Mouse (Mus musculus): ENCODE data around the gene Trak1. TPM values are rescaled to one million over a fixed set of nuclear protein-coding genes. Genes with fewer than 3 reads are reported as not detected.

Trak1 gene
- polyA plus RNA-seq, 1 experiment from 2014 or later = 40.3 TPM

GRCm38 (mm10) chr9:121331878-121332630 lies 34.8 kb downstream of the Trak1 start:
- DNase-seq (ENCODE audit: low spot score) (peak; percentile 90), ATAC-seq (peak; percentile 87)
- Histone ChIP-seq H3K4me2 (ENCODE audit: low read length) (peak overlapping the region; percentile 20; the same call in 1 of the 2 replicates), H3K27me3 (replicated peaks; ENCODE audit: control insufficient read depth, insufficient read depth, low read length) (no peaks in the 10 kb centered on the region), H3K4me3 (ENCODE audit: low read depth, low read length) (no peak overlapping the region), H3K36me3 (ENCODE audit: control insufficient read depth, insufficient read depth, low read length) (peaks cover 4% of the 10 kb centered on the region; the same call in 1 of the 2 replicates), H3K9ac (ENCODE audit: low read length) (peak overlapping the region; percentile 32; the same call in 1 of the 2 replicates), H3K9me3 (replicated peaks; ENCODE audit: control insufficient read depth, low read length) (no peaks in the 10 kb centered on the region), H3K27ac (ENCODE audit: low read depth, low read length) (peak overlapping the region; percentile 93), H3K4me1 (ENCODE audit: control insufficient read depth, insufficient read depth, low read length) (peaks cover 40% of the 10 kb centered on the region)
- 0% methylated on average over 8 of the region's 8 CpGs for WGBS

GRCm38 (mm10) chr9:121333559-121333958 lies 36.3 kb downstream of the Trak1 start:
- Histone ChIP-seq H3K4me3 (ENCODE audit: low read depth, low read length) (no peak overlapping the region), H3K9me3 (replicated peaks; ENCODE audit: control insufficient read depth, low read length) (no peaks in the 10 kb centered on the region), H3K4me1 (ENCODE audit: control insufficient read depth, insufficient read depth, low read length) (peaks cover 49% of the 10 kb centered on the region), H3K9ac (ENCODE audit: low read length) (peak overlapping the region; percentile 40), H3K36me3 (ENCODE audit: control insufficient read depth, insufficient read depth, low read length) (peaks cover 1% of the 10 kb centered on the region; the same call in 1 of the 2 replicates), H3K27me3 (replicated peaks; ENCODE audit: control insufficient read depth, insufficient read depth, low read length) (no peaks in the 10 kb centered on the region), H3K27ac (ENCODE audit: low read depth, low read length) (peak overlapping the region; percentile 93), H3K4me2 (ENCODE audit: low read length) (no peak overlapping the region)
- ATAC-seq = no peak
- no peak for DNase-seq (ENCODE audit: low spot score)
- WGBS = 63% methylated on average over 5 of the region's 5 CpGs

GRCm38 (mm10) chr9:121334311-121334851 lies 37.1 kb downstream of the Trak1 start:
- Histone ChIP-seq H3K9ac (ENCODE audit: low read length) (0 out of 2 replicates have a peak overlapping the region, but pooled peaks have one; percentile 14), H3K4me2 (ENCODE audit: low read length) (no peak overlapping the region), H3K27me3 (replicated peaks; ENCODE audit: control insufficient read depth, insufficient read depth, low read length) (no peaks in the 10 kb centered on the region), H3K9me3 (replicated peaks; ENCODE audit: control insufficient read depth, low read length) (no peaks in the 10 kb centered on the region), H3K36me3 (ENCODE audit: control insufficient read depth, insufficient read depth, low read length) (no peaks in the 10 kb centered on the region), H3K4me1 (ENCODE audit: control insufficient read depth, insufficient read depth, low read length) (peaks cover 49% of the 10 kb centered on the region), H3K27ac (ENCODE audit: low read depth, low read length) (peak overlapping the region; percentile 93), H3K4me3 (ENCODE audit: low read depth, low read length) (no peak overlapping the region)
- ATAC-seq (no peak), DNase-seq (ENCODE audit: low spot score) (peak; percentile 62)
- WGBS = 13% methylated on average over 8 of the region's 8 CpGs

- no peak overlapping the region for H3K9ac ChIP-seq (ENCODE audit: low read length)
- 61% methylated on average over 7 of the region's 7 CpGs for WGBS
- H3K27ac ChIP-seq (ENCODE audit: low read depth, low read length) = no peak overlapping the region
- ATAC-seq (no peak), DNase-seq (ENCODE audit: low spot score) (no peak)
- H3K36me3 ChIP-seq (ENCODE audit: control insufficient read depth, insufficient read depth, low read length) = no peaks in the 10 kb centered on the region
- no peaks in the 10 kb centered on the region for H3K27me3 ChIP-seq (replicated peaks; ENCODE audit: control insufficient read depth, insufficient read depth, low read length)
- H3K4me1 ChIP-seq (ENCODE audit: control insufficient read depth, insufficient read depth, low read length) = peaks cover 49% of the 10 kb centered on the region
- H3K4me2 ChIP-seq (ENCODE audit: low read length) = no peak overlapping the region
- H3K4me3 ChIP-seq (ENCODE audit: low read depth, low read length) = no peak overlapping the region
- no peaks in the 10 kb centered on the region for H3K9me3 ChIP-seq (replicated peaks; ENCODE audit: control insufficient read depth, low read length)
These were observed 38.3 kb downstream of the Trak1 start for GRCm38 (mm10) chr9:121335568-121335967.

GRCm38 (mm10) chr9:121336324-121336946 lies 39.1 kb downstream of the Trak1 start:
- H3K36me3 ChIP-seq (ENCODE audit: control insufficient read depth, insufficient read depth, low read length) = no peaks in the 10 kb centered on the region
- no peaks in the 10 kb centered on the region for H3K9me3 ChIP-seq (replicated peaks; ENCODE audit: control insufficient read depth, low read length)
- ATAC-seq (no peak), DNase-seq (ENCODE audit: low spot score) (no peak)
- H3K4me3 ChIP-seq (ENCODE audit: low read depth, low read length) = no peak overlapping the region
- no peaks in the 10 kb centered on the region for H3K27me3 ChIP-seq (replicated peaks; ENCODE audit: control insufficient read depth, insufficient read depth, low read length)
- H3K4me1 ChIP-seq (ENCODE audit: control insufficient read depth, insufficient read depth, low read length) = peaks cover 46% of the 10 kb centered on the region
- 94% methylated on average over 15 of the region's 15 CpGs for WGBS
- H3K27ac ChIP-seq (ENCODE audit: low read depth, low read length) = no peak overlapping the region
- H3K9ac ChIP-seq (ENCODE audit: low read length) = no peak overlapping the region
- H3K4me2 ChIP-seq (ENCODE audit: low read length) = no peak overlapping the region

GRCm38 (mm10) chr9:121337216-121337937 lies 40.1 kb downstream of the Trak1 start:
- H3K9me3 ChIP-seq (replicated peaks; ENCODE audit: control insufficient read depth, low read length) = no peaks in the 10 kb centered on the region
- H3K4me3 ChIP-seq (ENCODE audit: low read depth, low read length) = no peak overlapping the region
- no peak overlapping the region for H3K9ac ChIP-seq (ENCODE audit: low read length)
- ATAC-seq (no peak), DNase-seq (ENCODE audit: low spot score) (peak; percentile 52)
- H3K4me1 ChIP-seq (ENCODE audit: control insufficient read depth, insufficient read depth, low read length) = peaks cover 37% of the 10 kb centered on the region
- H3K36me3 ChIP-seq (ENCODE audit: control insufficient read depth, insufficient read depth, low read length) = no peaks in the 10 kb centered on the region
- H3K4me2 ChIP-seq (ENCODE audit: low read length) = no peak overlapping the region
- no peaks in the 10 kb centered on the region for H3K27me3 ChIP-seq (replicated peaks; ENCODE audit: control insufficient read depth, insufficient read depth, low read length)
- peak overlapping the region; percentile 31; the same call in 1 of the 2 replicates for H3K27ac ChIP-seq (ENCODE audit: low read depth, low read length)
- WGBS = 52% methylated on average over 9 of the region's 9 CpGs

GRCm38 (mm10) chr9:121337938-121338289 lies 40.6 kb downstream of the Trak1 start:
- 69% methylated on average over 3 of the region's 3 CpGs for WGBS
- ATAC-seq (no peak; the same call in 1 of the 2 replicates), DNase-seq (ENCODE audit: low spot score) (no peak)
- Histone ChIP-seq H3K9me3 (replicated peaks; ENCODE audit: control insufficient read depth, low read length) (no peaks in the 10 kb centered on the region), H3K4me3 (ENCODE audit: low read depth, low read length) (no peak overlapping the region), H3K9ac (ENCODE audit: low read length) (no peak overlapping the region), H3K4me1 (ENCODE audit: control insufficient read depth, insufficient read depth, low read length) (peaks cover 32% of the 10 kb centered on the region), H3K27me3 (replicated peaks; ENCODE audit: control insufficient read depth, insufficient read depth, low read length) (no peaks in the 10 kb centered on the region), H3K36me3 (ENCODE audit: control insufficient read depth, insufficient read depth, low read length) (no peaks in the 10 kb centered on the region), H3K4me2 (ENCODE audit: low read length) (no peak overlapping the region), H3K27ac (ENCODE audit: low read depth, low read length) (peak overlapping the region; percentile 31; the same call in 1 of the 2 replicates)

- no peak overlapping the region for H3K4me3 ChIP-seq (ENCODE audit: low read depth, low read length)
- H3K27ac ChIP-seq (ENCODE audit: low read depth, low read length) = no peak overlapping the region
- peaks cover 10% of the 10 kb centered on the region for H3K4me1 ChIP-seq (ENCODE audit: control insufficient read depth, insufficient read depth, low read length)
- H3K36me3 ChIP-seq (ENCODE audit: control insufficient read depth, insufficient read depth, low read length) = no peaks in the 10 kb centered on the region
- WGBS = 88% methylated on average over 7 of the region's 7 CpGs
- ATAC-seq (no peak), DNase-seq (ENCODE audit: low spot score) (no peak)
- no peaks in the 10 kb centered on the region for H3K27me3 ChIP-seq (replicated peaks; ENCODE audit: control insufficient read depth, insufficient read depth, low read length)
- H3K9ac ChIP-seq (ENCODE audit: low read length) = no peak overlapping the region
- H3K9me3 ChIP-seq (replicated peaks; ENCODE audit: control insufficient read depth, low read length) = no peaks in the 10 kb centered on the region
- H3K4me2 ChIP-seq (ENCODE audit: low read length) = no peak overlapping the region
These were observed 44.5 kb downstream of the Trak1 start for GRCm38 (mm10) chr9:121341832-121342231.
